Mouse (Mus musculus): ENCODE data around the gene Avpi1. TPM values are rescaled to one million over a fixed set of nuclear protein-coding genes. Genes with fewer than 3 reads are reported as not detected.

Avpi1 gene
- total and polyA plus RNA-seq, 3 experiments = 49.5 to 53.3 TPM; not detected in 1

DNA sequence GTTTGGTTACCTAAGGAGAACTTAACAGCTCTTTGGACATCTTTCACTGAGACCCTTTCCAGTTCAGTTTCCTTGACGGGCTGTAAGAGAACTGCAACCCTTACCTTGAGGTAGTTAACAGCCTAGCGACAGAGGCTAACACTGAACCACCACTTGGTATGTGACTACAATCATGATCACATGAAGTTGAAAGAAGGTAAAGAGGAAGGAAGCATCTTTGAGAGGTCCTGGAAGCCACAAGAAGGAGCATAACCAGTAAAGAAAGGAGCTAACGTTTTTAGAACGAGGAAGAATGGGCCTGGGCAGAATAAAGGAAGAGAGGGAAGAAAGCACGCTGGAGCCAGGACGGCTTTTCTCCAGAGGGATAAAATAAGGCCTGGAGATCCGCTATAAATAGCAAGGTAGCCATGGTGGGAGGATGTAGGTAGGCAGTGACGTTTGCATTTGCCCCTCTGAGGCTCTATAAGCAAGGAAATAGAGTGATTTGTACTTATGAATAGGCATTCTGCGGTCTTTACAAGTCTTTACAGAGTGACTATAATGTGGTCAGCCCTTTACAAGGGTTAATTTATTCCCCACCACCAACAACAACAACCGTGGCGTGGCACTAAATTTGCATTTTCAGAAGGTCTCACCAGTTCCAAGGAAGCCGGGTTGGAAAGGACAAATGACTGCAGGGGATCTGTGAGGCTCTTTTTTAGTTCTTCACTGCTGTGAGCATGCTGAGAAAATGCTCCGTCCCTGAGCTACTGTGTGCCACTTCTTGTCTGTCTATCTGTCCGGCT is 842 bp upstream of the Avpi1 start (continued):
- 0 out of 2 replicates have a peak, but pooled peaks have one; percentile 8 for TF ChIP-seq E2F4 (IDR thresholded peaks at IDR 0.05; ENCODE audit: borderline replicate concordance, low read depth, low read length)
- TF ChIP-seq GABPA (IDR thresholded peaks at IDR 0.05; ENCODE audit: low read depth, low read length) = 0 out of 2 replicates have a peak, but pooled peaks have one; percentile 27
- peak; percentile 96; the same call in 1 of the 2 replicates for TF ChIP-seq CHD1 (IDR thresholded peaks at IDR 0.05; ENCODE audit: low read depth, low read length)
- TF ChIP-seq UBTF (IDR thresholded peaks at IDR 0.05; ENCODE audit: borderline replicate concordance, insufficient read depth, low read depth, low read length) = no peak

DNA sequence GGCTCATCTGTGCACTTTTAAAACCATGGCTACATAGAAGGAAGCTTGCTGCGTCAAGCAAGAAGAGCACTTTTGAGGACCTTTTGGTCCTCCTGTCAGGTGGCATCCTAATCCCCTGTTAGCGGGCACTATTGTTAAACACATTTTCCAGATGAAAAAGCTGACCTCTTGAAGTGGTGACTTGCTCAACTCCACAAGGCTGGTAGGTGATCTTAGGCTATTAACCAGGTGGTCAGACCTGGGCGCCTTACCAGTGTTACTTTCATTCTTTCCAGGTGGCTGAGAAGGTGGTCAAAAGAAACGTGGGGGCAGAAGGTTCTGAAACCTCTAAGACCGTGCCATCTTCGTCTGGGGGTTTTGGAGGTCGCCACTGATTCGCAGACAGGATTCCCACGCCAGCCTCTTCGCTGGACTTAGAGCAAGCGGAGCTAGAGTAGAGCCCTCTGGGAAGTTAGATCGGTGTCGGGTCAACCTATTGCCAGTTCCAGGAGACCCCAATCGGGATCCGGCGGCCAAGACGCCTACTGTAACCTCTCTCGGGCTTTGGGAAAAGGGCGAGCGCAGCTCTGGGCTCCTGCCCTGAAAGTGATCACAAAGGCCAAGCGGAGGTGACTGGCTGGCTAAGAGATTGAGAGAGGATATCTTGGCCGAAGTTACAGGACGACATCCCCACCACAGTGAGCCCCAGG is 663 bp downstream of the Avpi1 start:
- no peaks in the 10 kb centered on the region for H3K9me3 ChIP-seq (replicated peaks; ENCODE audit: insufficient read depth, low read length)
- peaks cover 6% of the 10 kb centered on the region for H3K79me2 ChIP-seq (ENCODE audit: control insufficient read depth, insufficient read depth, low read length, poor library complexity)
- no peaks in the 10 kb centered on the region for H3K27me3 ChIP-seq (ENCODE audit: control insufficient read depth in 1 of 2, insufficient read depth in 2 of 2, low read length in 2 of 2)
- peaks cover 0 to 47% of the 10 kb centered on the region in 2 experiments; a peak in 2 of 4 replicates for H3K36me3 ChIP-seq (ENCODE audit: control insufficient read depth in 1 of 2, insufficient read depth in 2 of 2, low read length in 2 of 2)
- no peak for DNase-seq (ENCODE audit: low read depth, low spot score)
- peak overlapping the region; percentile 67 for H3K27ac ChIP-seq (ENCODE audit: control insufficient read depth, low read depth, low read length)
- peaks cover 20 to 48% of the 10 kb centered on the region in 2 experiments for H3K4me1 ChIP-seq (ENCODE audit: control insufficient read depth in 1 of 2, insufficient read depth in 2 of 2, low read length in 2 of 2)
- TF ChIP-seq MAX (IDR thresholded peaks at IDR 0.05; ENCODE audit: low read length) = no peak
- TF ChIP-seq TAL1 (IDR thresholded peaks at IDR 0.05; ENCODE audit: low read length) = no peak
- TF ChIP-seq KAT2A (conservative IDR thresholded peaks at IDR 0.05; ENCODE audit: low read depth, low read length) = no peak
- TF ChIP-seq MYB (IDR thresholded peaks at IDR 0.05; ENCODE audit: low read depth, low read length) = no peak
- TF ChIP-seq TCF12 (IDR thresholded peaks at IDR 0.05; ENCODE audit: low read depth, low read length) = no peak
- TF ChIP-seq USF2 (IDR thresholded peaks at IDR 0.05; ENCODE audit: borderline replicate concordance in 1 of 2, insufficient read depth in 1 of 2, low read depth in 1 of 2, low read length in 2 of 2) = no peak
- no peak for TF ChIP-seq HCFC1 (IDR thresholded peaks at IDR 0.05; ENCODE audit: low read depth, low read length)
- no peak for TF ChIP-seq BHLHE40 (IDR thresholded peaks at IDR 0.05; ENCODE audit: borderline replicate concordance, low read depth, low read length)
- no peak for TF ChIP-seq ETS1 (IDR thresholded peaks at IDR 0.05; ENCODE audit: low read depth, low read length)
- H3K9ac ChIP-seq (ENCODE audit: control insufficient read depth, low read depth, low read length, poor library complexity, severe bottlenecking) = peak overlapping the region; percentile 82
- H3K4me3 ChIP-seq (ENCODE audit: control insufficient read depth in 1 of 2, insufficient read depth in 1 of 2, low read depth in 2 of 2, low read length in 2 of 2) = peak overlapping the region; percentile 78 to 86

DNA sequence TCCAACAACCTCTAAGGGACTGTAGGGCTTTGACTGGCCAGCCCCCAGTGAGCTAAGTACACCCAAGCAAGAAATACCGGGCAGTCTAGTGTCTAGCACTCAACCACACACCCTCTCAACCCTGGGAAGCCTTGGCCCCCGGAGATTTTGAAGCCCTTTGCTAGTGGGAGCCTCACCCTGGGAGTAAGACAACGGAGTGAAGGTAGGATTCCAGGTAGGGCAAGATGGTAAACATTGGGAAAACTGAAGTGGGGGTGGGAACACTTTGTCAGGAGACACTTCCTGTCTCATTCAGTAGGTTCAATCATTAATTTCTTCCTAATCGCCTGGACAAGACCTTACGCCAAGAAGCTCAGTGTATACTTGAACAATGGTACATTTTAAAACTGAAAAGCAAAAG is 1.8 kb downstream of the Avpi1 start:
- no peaks in the 10 kb centered on the region for H3K27me3 ChIP-seq (ENCODE audit: control insufficient read depth in 1 of 2, insufficient read depth in 2 of 2, low read length in 2 of 2)
- TF ChIP-seq ZKSCAN1 (IDR thresholded peaks at IDR 0.05; ENCODE audit: low read depth, low read length) (no peak), USF2 (IDR thresholded peaks at IDR 0.05; ENCODE audit: borderline replicate concordance in 1 of 2, insufficient read depth in 1 of 2, low read depth in 1 of 2, low read length in 2 of 2) (no peak), POLR2A (IDR thresholded peaks at IDR 0.05; ENCODE audit: control insufficient read depth in 1 of 2, insufficient read depth in 1 of 2, low read depth in 1 of 2, low read length in 2 of 2, poor library complexity in 1 of 2) (no peak), TBP (IDR thresholded peaks at IDR 0.05; ENCODE audit: low read depth, low read length) (no peak), MYB (IDR thresholded peaks at IDR 0.05; ENCODE audit: low read depth, low read length) (no peak), GABPA (IDR thresholded peaks at IDR 0.05; ENCODE audit: low read depth, low read length) (no peak), RCOR1 (IDR thresholded peaks at IDR 0.05; ENCODE audit: low read depth, low read length) (no peak), CHD1 (IDR thresholded peaks at IDR 0.05; ENCODE audit: low read depth, low read length) (no peak), KAT2A (conservative IDR thresholded peaks at IDR 0.05; ENCODE audit: low read depth, low read length) (no peak), NRF1 (IDR thresholded peaks at IDR 0.05; ENCODE audit: insufficient read depth, low read depth, low read length, poor library complexity, severe bottlenecking) (no peak), SMC3 (IDR thresholded peaks at IDR 0.05; ENCODE audit: low read depth, low read length) (no peak)
- H3K4me1 ChIP-seq (ENCODE audit: control insufficient read depth in 1 of 2, insufficient read depth in 2 of 2, low read length in 2 of 2) = peaks cover 20 to 48% of the 10 kb centered on the region in 2 experiments
- H3K9ac ChIP-seq (ENCODE audit: control insufficient read depth, low read depth, low read length, poor library complexity, severe bottlenecking) = no peak overlapping the region
- H3K36me3 ChIP-seq (ENCODE audit: control insufficient read depth in 1 of 2, insufficient read depth in 2 of 2, low read length in 2 of 2) = peaks cover 0 to 47% of the 10 kb centered on the region in 2 experiments; a peak in 2 of 4 replicates
- H3K27ac ChIP-seq (ENCODE audit: control insufficient read depth, low read depth, low read length) = no peak overlapping the region
- H3K9me3 ChIP-seq (replicated peaks; ENCODE audit: insufficient read depth, low read length) = no peaks in the 10 kb centered on the region
- no peak for DNase-seq (ENCODE audit: low read depth, low spot score)
- H3K79me2 ChIP-seq (ENCODE audit: control insufficient read depth, insufficient read depth, low read length, poor library complexity) = peaks cover 6% of the 10 kb centered on the region
- H3K4me3 ChIP-seq (ENCODE audit: control insufficient read depth in 1 of 2, insufficient read depth in 1 of 2, low read depth in 2 of 2, low read length in 2 of 2) = no peak overlapping the region
